Mouse (Mus musculus) adrenal gland, adult 18-20 months (tissue): ENCODE measurements at regions not wholly inside any gene's neighbourhood (a gene's known extent, or its start where the extent isn't known, plus 50 kb on each side); places are given as distances from the start of the nearest gene placed in this dataset.
A peak's percentile ranks its signal among the peaks of the same experiment; 100 is the strongest.

Experiments
- DNase-seq, 2 experiments: peaks; one replicate each; pipeline ENCODE4 v3.0.0; 2021 to 2022; ENCODE audit warnings: low spot score in 2 of 2

DNA sequence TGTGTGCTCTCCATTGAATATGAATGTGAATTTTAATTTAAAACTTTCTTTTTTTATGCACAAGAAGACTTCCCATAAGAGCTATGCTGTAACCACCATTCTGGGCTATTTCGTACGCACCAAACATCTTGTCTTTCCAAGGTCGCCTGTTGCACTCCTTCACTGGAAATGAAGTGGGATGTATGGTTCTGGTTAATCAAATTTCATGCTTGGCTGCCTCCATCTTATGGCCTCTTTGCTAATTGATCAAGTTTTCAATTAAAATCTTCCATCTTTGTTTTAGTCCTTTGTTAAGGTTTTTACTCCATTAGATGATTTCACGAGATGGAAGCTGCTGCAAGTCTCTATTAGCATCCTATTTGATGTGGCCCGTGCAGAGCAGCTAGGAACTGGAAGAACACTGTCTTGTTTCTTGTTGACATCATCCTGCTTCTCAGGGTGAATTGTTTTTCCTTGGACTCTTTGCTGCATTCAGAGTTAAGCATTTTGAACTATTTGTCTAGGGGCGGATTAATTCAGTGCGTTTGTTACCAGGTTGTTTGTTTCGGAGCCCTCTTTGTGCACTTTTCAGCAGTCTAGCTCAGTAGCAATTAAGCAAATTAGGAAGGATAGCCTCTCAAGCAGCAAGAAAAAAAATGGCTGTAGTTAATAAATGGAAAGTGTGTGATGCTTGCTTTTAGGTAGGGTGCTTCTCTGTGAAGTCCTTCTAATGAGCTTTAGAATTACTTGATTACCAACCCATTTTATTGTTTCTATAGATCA lies 147.4 kb upstream of the Alcam start:
- no peak for DNase-seq

- no peak for DNase-seq
Observed at GRCm38 (mm10) chr16:52598232-52598631, 144.4 kb upstream of the Alcam start.

GRCm38 (mm10) chr16:52597181-52597580 lies 143.3 kb upstream of the Alcam start:
- DNase-seq: no peak

GRCm38 (mm10) chr16:52588291-52588781 lies 134.5 kb upstream of the Alcam start:
- DNase-seq: no peak

GRCm38 (mm10) chr16:52569078-52569477 lies 115.2 kb upstream of the Alcam start:
- peak in 1 of 2 experiments; percentile 19 for DNase-seq

DNA sequence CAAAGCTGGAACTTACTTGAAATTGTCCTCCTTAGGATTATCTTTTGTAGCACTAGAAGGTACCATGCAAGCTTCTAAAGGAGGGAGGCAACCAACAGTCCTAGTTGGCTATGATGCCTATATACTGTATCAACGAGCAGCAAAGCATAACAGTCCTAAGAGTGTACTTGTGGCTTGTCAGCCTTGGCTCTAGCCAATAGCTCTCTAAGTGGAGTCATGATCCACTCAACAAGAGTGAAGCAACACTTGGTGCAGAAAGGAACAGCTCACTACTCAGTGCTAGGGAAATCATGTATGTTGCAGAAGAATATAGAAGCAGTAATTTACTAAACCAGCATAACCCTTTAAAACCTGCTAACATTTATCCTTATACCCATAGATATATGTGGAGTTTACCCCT lies 82.4 kb upstream of the Alcam start:
- DNase-seq: no peak

- no peak for DNase-seq
Observed at GRCm38 (mm10) chr16:52534601-52535000, 80.7 kb upstream of the Alcam start.

- DNase-seq: no peak
Observed at GRCm38 (mm10) chr16:52532475-52533083, 78.7 kb upstream of the Alcam start.

- no peak for DNase-seq
Observed at GRCm38 (mm10) chr16:52513546-52514409, 59.9 kb upstream of the Alcam start.

GRCm38 (mm10) chr16:52508633-52509379 lies 54.9 kb upstream of the Alcam start:
- no peak for DNase-seq
